Mouse (Mus musculus) midbrain, embryonic 16.5 days (tissue): ENCODE data around the gene Anp32b. TPM values are rescaled to one million over a fixed set of nuclear protein-coding genes. Genes with fewer than 3 reads are reported as not detected.

ENCODE experiments used
- ATAC-seq: fragments of 200-750 bp; cut with Nextera tagmentation; 2 replicates; pipeline ENCODE4 v1.8.0; 2017; ENCODE audit warnings: moderate TSS enrichment
- H3K27ac ChIP-seq: fragments of 300-500 bp; sonication (generic); 2 replicates; pipeline ENCODE4 v1.5.1; 2014; ENCODE audit warnings: mild to moderate bottlenecking, low read length, mixed read lengths
- H3K27me3 ChIP-seq: fragments of 300-500 bp; sonication (generic); 2 replicates; pipeline ENCODE4 v1.6.1; 2014; ENCODE audit warnings: low read depth, low read length, mixed read lengths; ENCODE audit not compliant: control insufficient read depth, insufficient read depth
- H3K36me3 ChIP-seq: fragments of 300-500 bp; sonication (generic); 2 replicates; pipeline ENCODE4 v1.6.1; 2014; ENCODE audit warnings: mild to moderate bottlenecking, low read length, moderate library complexity, mixed read lengths; ENCODE audit not compliant: control insufficient read depth, insufficient read depth
- H3K4me1 ChIP-seq: fragments of 300-500 bp; sonication (generic); 2 replicates; pipeline ENCODE4 v1.6.1; 2014; ENCODE audit warnings: mild to moderate bottlenecking, low read length, mixed read lengths; ENCODE audit not compliant: control insufficient read depth, insufficient read depth
- H3K4me2 ChIP-seq: fragments of 300-500 bp; sonication (generic); 2 replicates; pipeline ENCODE4 v1.6.1; 2014; ENCODE audit warnings: mild to moderate bottlenecking, low read length, mixed read lengths
- H3K4me3 ChIP-seq: fragments of 300-500 bp; sonication (generic); 2 replicates; pipeline ENCODE4 v1.5.1; 2014; ENCODE audit warnings: low read depth, mild to moderate bottlenecking, low read length, moderate library complexity, mixed read lengths
- H3K9ac ChIP-seq: fragments of 300-500 bp; sonication (generic); 2 replicates; pipeline ENCODE4 v1.6.1; 2014; ENCODE audit warnings: low read depth, low read length, mixed read lengths
- H3K9me3 ChIP-seq: fragments of 300-500 bp; sonication (generic); replicated peaks from 2 replicates; pipeline ENCODE4 v1.6.1; 2014; ENCODE audit warnings: mild to moderate bottlenecking, low read length, mixed read lengths; ENCODE audit not compliant: control insufficient read depth, poor library complexity, severe bottlenecking
- WGBS: fragments of 180-500 bp; shearing (Covaris S2); extraction: QIAGEN DNeasy Blood & Tissue Kit; methylation state at CpG from one replicate; pipeline ENCODE4 v1.1.7; 2014; 5-methylcytosine and 5-hydroxymethylcytosine counted together
- polyA plus RNA-seq: library from polyadenylated mRNA; unstranded; fragments of >200 nt; fragmentation: Nextera tagmentation; extraction: Ambion mirVana; gene quantifications from 2 replicates; pipeline ENCODE4 v1.2.1, GENCODE M21; 2015

The Anp32b gene
- polyA plus RNA-seq, 1 experiment from 2014 or later: 62.6 TPM

- WGBS: 11% methylated on average over 16 of the region's 16 CpGs
Observed at GRCm38 (mm10) chr4:46507736-46508460, 57.2 kb downstream of the Anp32b start.

GRCm38 (mm10) chr4:46520491-46520890, 69.8 kb downstream of the Anp32b start:
- 92% methylated on average over 2 of the region's 2 CpGs for WGBS
- Histone ChIP-seq H3K27me3 (no peaks in the 10 kb centered on the region), H3K9me3 (no peaks in the 10 kb centered on the region), H3K9ac (no peak overlapping the region), H3K4me2 (no peak overlapping the region), H3K27ac (no peak overlapping the region), H3K4me1 (no peaks in the 10 kb centered on the region), H3K36me3 (no peaks in the 10 kb centered on the region), H3K4me3 (no peak overlapping the region)
- no peak for ATAC-seq

More at GRCm38 (mm10) chr4:46507736-46508460, 57.2 kb downstream of the Anp32b start:
- no peaks in the 10 kb centered on the region for H3K9me3 ChIP-seq
- H3K27ac ChIP-seq: no peak overlapping the region
- H3K27me3 ChIP-seq: no peaks in the 10 kb centered on the region
- H3K4me3 ChIP-seq: peak overlapping the region; percentile 73; the same call in 1 of the 2 replicates
- no peak overlapping the region for H3K9ac ChIP-seq
- peaks cover 6% of the 10 kb centered on the region; the same call in 1 of the 2 replicates for H3K36me3 ChIP-seq
- ATAC-seq: no peak
- H3K4me1 ChIP-seq: peaks cover 7% of the 10 kb centered on the region
- peak overlapping the region; percentile 61 for H3K4me2 ChIP-seq

GRCm38 (mm10) chr4:46521457-46521856, 70.8 kb downstream of the Anp32b start:
- no peak overlapping the region for H3K9ac ChIP-seq
- no peaks in the 10 kb centered on the region for H3K36me3 ChIP-seq
- H3K4me1 ChIP-seq: no peaks in the 10 kb centered on the region
- no peak overlapping the region for H3K4me3 ChIP-seq
- WGBS: 88% methylated on average over 10 of the region's 10 CpGs
- no peak overlapping the region for H3K4me2 ChIP-seq
- no peaks in the 10 kb centered on the region for H3K27me3 ChIP-seq
- H3K27ac ChIP-seq: no peak overlapping the region
- no peak for ATAC-seq
- no peaks in the 10 kb centered on the region for H3K9me3 ChIP-seq

Other genes starting within 250 kb of the Anp32b start
- gene Foxe1, start 107.3 kb upstream of the Anp32b start, polyA plus RNA-seq: not detected in 2 replicates
- gene Trmo, start 61.5 kb upstream of the Anp32b start, polyA plus RNA-seq: 8.6 and 9.0 TPM in 2 replicates
- not detected in 2 replicates for gene Hemgn, start 37.4 kb upstream of the Anp32b start, polyA plus RNA-seq
- 66.9 and 71.7 TPM in 2 replicates for gene Nans, start 38.3 kb downstream of the Anp32b start, polyA plus RNA-seq
- gene Trim14, start 85.2 kb downstream of the Anp32b start, polyA plus RNA-seq: 0.81 and 0.95 TPM in 2 replicates
- 7.4 and 8.2 TPM in 2 replicates for gene Coro2a, start 151.3 kb downstream of the Anp32b start, polyA plus RNA-seq
- gene Tbc1d2, start 199.3 kb downstream of the Anp32b start, polyA plus RNA-seq: 0.65 and 0.82 TPM in 2 replicates